In the genomic region with DNA sequence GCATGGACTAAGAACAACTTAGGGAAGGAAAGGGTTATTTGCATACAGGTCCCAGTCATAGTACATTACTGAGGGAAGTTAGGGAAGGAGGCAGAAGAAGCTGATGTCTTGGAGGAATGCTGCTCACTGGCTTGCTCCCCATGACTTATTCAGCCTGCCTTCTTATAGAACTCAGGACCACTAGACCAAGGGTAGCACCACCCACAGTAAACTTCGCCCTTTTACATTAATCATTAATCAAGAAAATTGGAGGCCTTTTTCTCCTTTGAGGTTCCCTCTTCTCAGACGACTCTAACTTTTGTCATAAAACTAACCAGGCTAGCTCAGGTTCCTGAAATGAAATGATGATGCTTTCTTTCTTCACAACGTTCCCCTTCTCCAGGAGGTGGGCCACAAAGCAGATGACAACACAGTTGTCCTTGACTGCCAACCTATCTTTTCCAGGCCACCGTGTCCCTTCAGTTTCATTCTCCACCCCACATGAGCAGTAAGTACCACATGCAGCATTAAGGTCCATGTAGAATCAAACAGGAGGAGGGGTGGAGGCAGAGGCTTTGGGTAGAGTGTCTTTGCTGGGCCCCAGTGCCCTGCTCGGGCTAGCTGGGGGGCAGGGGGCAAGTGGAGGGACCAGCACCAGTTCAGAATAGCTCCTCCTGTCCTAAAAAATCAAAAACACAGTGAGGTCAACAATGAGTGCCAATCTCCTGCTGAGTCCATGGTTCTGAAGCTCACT, we compare ENCODE assay signal across 32 mouse cellular contexts. TPM values are rescaled to one million over a fixed set of nuclear protein-coding genes. Genes with fewer than 3 reads are reported as not detected.
DNase-seq lines count a peak whose midpoint lies in the region; ATAC-seq and TF ChIP-seq lines count a peak whose summit lies in the region.
"Had no signal": no experiment of that assay in that cellular context is flagged by ENCODE, and none has a peak within 500 bp of the region (broad histone marks: within the 10 kb centered on the region; RNA-seq: fewer than 3 reads in every experiment).

No protein-coding gene starts in this region.

- H3K36me3 ChIP-seq in heart, embryonic 10.5 days: no peaks in the 10 kb centered on the region
- no peaks in the 10 kb centered on the region for H3K36me3 ChIP-seq in heart, embryonic 11.5 days (ENCODE audit: control insufficient read depth, insufficient read depth, low read length)
- no peaks in the 10 kb centered on the region for H3K36me3 ChIP-seq in liver, adult 2 months (ENCODE audit: control insufficient read depth, insufficient read depth, low read length)
- no peaks in the 10 kb centered on the region for H3K36me3 ChIP-seq in stomach, embryonic 16.5 days (ENCODE audit: control insufficient read depth, insufficient read depth, low read length)
- H3K36me3 ChIP-seq in stomach, postnatal 0 days (ENCODE audit: control insufficient read depth, insufficient read depth, low read length): no peaks in the 10 kb centered on the region
- H3K36me3 ChIP-seq: embryonic facial prominence, embryonic 12.5 days; embryonic facial prominence, embryonic 15.5 days; G1E; hindbrain, embryonic 10.5 days; hindbrain, embryonic 13.5 days had no signal

- no peak for ATAC-seq in heart, embryonic 11.5 days (replicated peaks; ENCODE audit: insufficient number of reproducible peaks, low FRiP score, low TSS enrichment)
- no peak for ATAC-seq in stomach, embryonic 16.5 days (ENCODE audit: insufficient read depth, low FRiP score)
- ATAC-seq in stomach, postnatal 0 days (ENCODE audit: low FRiP score, low TSS enrichment): no peak
- ATAC-seq: forebrain, embryonic 14.5 days; forebrain, postnatal 0 days; hindbrain, embryonic 16.5 days; Patski had no signal

- no peaks in the 10 kb centered on the region for H3K79me2 ChIP-seq in liver, adult 2 months (ENCODE audit: control insufficient read depth, insufficient read depth, low read length)

- no peak overlapping the region for H3K27ac ChIP-seq in heart, embryonic 10.5 days
- H3K27ac ChIP-seq in heart, embryonic 11.5 days (ENCODE audit: low read depth, low read length): no peak overlapping the region
- peak overlapping the region; percentile 80 for H3K27ac ChIP-seq in liver, adult 2 months (replicated peaks; ENCODE audit: insufficient read depth, low read depth, low read length)
- peak overlapping the region; percentile 7; the same call in 1 of the 2 replicates for H3K27ac ChIP-seq in stomach, embryonic 16.5 days (ENCODE audit: low read length)
- H3K27ac ChIP-seq in stomach, postnatal 0 days (replicated peaks): no peak overlapping the region
- H3K27ac ChIP-seq: embryonic facial prominence, embryonic 12.5 days; embryonic facial prominence, embryonic 15.5 days; gastrocnemius, adult 2 months; hindbrain, embryonic 10.5 days; hindbrain, embryonic 13.5 days had no signal

- no peak overlapping the region for H3K4me2 ChIP-seq in heart, embryonic 11.5 days
- H3K4me2 ChIP-seq in stomach, embryonic 16.5 days (ENCODE audit: low read depth, low read length): no peak overlapping the region
- H3K4me2 ChIP-seq in stomach, postnatal 0 days (replicated peaks; ENCODE audit: low read depth): no peak overlapping the region
- H3K4me2 ChIP-seq: embryonic facial prominence, embryonic 12.5 days; embryonic facial prominence, embryonic 15.5 days; hindbrain, embryonic 13.5 days had no signal

- TF ChIP-seq EP300 in stomach, postnatal 0 days (optimal IDR thresholded peaks at IDR 0.05): no peak

- peak; percentile 57 for DNase-seq in heart, embryonic 10.5 days (ENCODE audit: low spot score)
- DNase-seq in liver, adult 2 months (ENCODE audit: extremely low read depth, low read depth, low spot score): peak; percentile 68
- DNase-seq in liver: no peak
- DNase-seq in stomach, postnatal 0 days (ENCODE audit: low spot score): no peak
- DNase-seq in lung, postnatal 36 days: no peak
- DNase-seq: adrenal gland, postnatal 10 days; adrenal gland, postnatal 36 days; B cell, adult 2 months; cerebellum, adult 2 months; cerebellum, adult 9-11 months; cerebellum, postnatal 25 days; forebrain, postnatal 0 days; gastrocnemius, adult 2 months; gastrocnemius, postnatal 14 days; heart, adult 18-20 months; heart, postnatal 36 days had no signal

- TF ChIP-seq POLR2A in liver, adult 2 months (IDR thresholded peaks at IDR 0.05; ENCODE audit: extremely low read depth, insufficient read depth, low read length): no peak

- WGBS in heart, embryonic 10.5 days: 78% methylated on average over 5 of the region's 5 CpGs
- WGBS in heart, embryonic 11.5 days (ENCODE audit: insufficient replicate concordance): 64% methylated on average over 5 of the region's 5 CpGs
- WGBS in liver, adult 2 months: 19% methylated on average over 5 of the region's 5 CpGs
- WGBS in stomach, embryonic 16.5 days: 68% methylated on average over 5 of the region's 5 CpGs
- 65% methylated on average over 5 of the region's 5 CpGs for WGBS in stomach, postnatal 0 days

- H3K9ac ChIP-seq in heart, embryonic 11.5 days (ENCODE audit: low read depth, low read length): no peak overlapping the region
- H3K9ac ChIP-seq in liver, adult 2 months (ENCODE audit: low read depth, low read length): peak overlapping the region; percentile 48; the same call in 1 of the 2 replicates
- no peak overlapping the region for H3K9ac ChIP-seq in stomach, embryonic 16.5 days (ENCODE audit: low read length)
- H3K9ac ChIP-seq in stomach, postnatal 0 days (ENCODE audit: low read length): no peak overlapping the region
- H3K9ac ChIP-seq: embryonic facial prominence, embryonic 12.5 days; embryonic facial prominence, embryonic 15.5 days; forebrain, postnatal 0 days; hindbrain, embryonic 13.5 days had no signal

- H3K4me3 ChIP-seq in heart, embryonic 10.5 days: no peak overlapping the region
- no peak overlapping the region for H3K4me3 ChIP-seq in heart, embryonic 11.5 days (ENCODE audit: low read depth, low read length)
- no peak overlapping the region; the same call in 1 of the 2 replicates for H3K4me3 ChIP-seq in liver, adult 2 months (ENCODE audit: insufficient read depth, low read depth, low read length)
- H3K4me3 ChIP-seq in stomach, embryonic 16.5 days (replicated peaks; ENCODE audit: low read length): no peak overlapping the region
- H3K4me3 ChIP-seq in stomach, postnatal 0 days (ENCODE audit: low read depth, low read length): no peak overlapping the region
- H3K4me3 ChIP-seq: embryonic facial prominence, embryonic 12.5 days; embryonic facial prominence, embryonic 15.5 days; gastrocnemius, adult 2 months; hindbrain, embryonic 10.5 days; hindbrain, embryonic 13.5 days had no signal

- H3K9me3 ChIP-seq in heart, embryonic 10.5 days: no peaks in the 10 kb centered on the region
- no peaks in the 10 kb centered on the region for H3K9me3 ChIP-seq in heart, embryonic 11.5 days (replicated peaks; ENCODE audit: control insufficient read depth, low read length)
- H3K9me3 ChIP-seq in stomach, embryonic 16.5 days (replicated peaks; ENCODE audit: control insufficient read depth, low read length): no peaks in the 10 kb centered on the region
- no peaks in the 10 kb centered on the region for H3K9me3 ChIP-seq in stomach, postnatal 0 days (ENCODE audit: control insufficient read depth, low read length)
- H3K9me3 ChIP-seq: embryonic facial prominence, embryonic 12.5 days; embryonic facial prominence, embryonic 15.5 days; G1E; hindbrain, embryonic 10.5 days; hindbrain, embryonic 13.5 days had no signal

- no peaks in the 10 kb centered on the region for H3K4me1 ChIP-seq in heart, embryonic 10.5 days
- H3K4me1 ChIP-seq in heart, embryonic 11.5 days (ENCODE audit: control insufficient read depth, insufficient read depth, low read length): no peaks in the 10 kb centered on the region
- H3K4me1 ChIP-seq in liver, adult 2 months (ENCODE audit: control insufficient read depth, insufficient read depth, low read length): peaks cover 9% of the 10 kb centered on the region
- no peaks in the 10 kb centered on the region for H3K4me1 ChIP-seq in stomach, embryonic 16.5 days (ENCODE audit: control insufficient read depth, insufficient read depth, low read length)
- no peaks in the 10 kb centered on the region for H3K4me1 ChIP-seq in stomach, postnatal 0 days (replicated peaks; ENCODE audit: control insufficient read depth, insufficient read depth)
- H3K4me1 ChIP-seq: embryonic facial prominence, embryonic 12.5 days; embryonic facial prominence, embryonic 15.5 days; hindbrain, embryonic 13.5 days had no signal

- TF ChIP-seq CTCF in liver, adult 2 months (IDR thresholded peaks at IDR 0.05; ENCODE audit: low read depth, low read length): no peak
- no peak for TF ChIP-seq CTCF in stomach, postnatal 0 days (IDR thresholded peaks at IDR 0.05; ENCODE audit: low read depth)

- H3K27me3 ChIP-seq in heart, embryonic 10.5 days (ENCODE audit: insufficient read depth, poor library complexity, severe bottlenecking): peaks cover 4% of the 10 kb centered on the region; the same call in 1 of the 2 replicates
- peaks cover 2% of the 10 kb centered on the region; the same call in 1 of the 2 replicates for H3K27me3 ChIP-seq in heart, embryonic 11.5 days (ENCODE audit: control insufficient read depth, insufficient read depth, low read length)
- no peaks in the 10 kb centered on the region for H3K27me3 ChIP-seq in liver, adult 2 months (ENCODE audit: control insufficient read depth, insufficient read depth, low read length)
- no peaks in the 10 kb centered on the region for H3K27me3 ChIP-seq in stomach, embryonic 16.5 days (ENCODE audit: control insufficient read depth, insufficient read depth, low read length)
- H3K27me3 ChIP-seq in stomach, postnatal 0 days (ENCODE audit: control insufficient read depth, insufficient read depth, low read length): no peaks in the 10 kb centered on the region
- H3K27me3 ChIP-seq: CH12.LX; embryonic facial prominence, embryonic 12.5 days; embryonic facial prominence, embryonic 15.5 days; hindbrain, embryonic 13.5 days had no signal

RNA-seq across cellular contexts. Expression of a gene that starts 25.6 kb away (rescaled TPM):
- 9.6 and 9.9 TPM in 2 replicates for polyA plus RNA-seq in heart, embryonic 10.5 days (2016; fragmentation: Nextera tagmentation; extraction: Ambion mirVana)
- 12.3 and 16.1 TPM in 2 replicates for polyA plus RNA-seq in heart, embryonic 11.5 days (2014; fragmentation: Nextera tagmentation; extraction: Ambion mirVana)
- total RNA-seq in liver, adult 2 months (2014; rRNA removed): 17.1 and 22.6 TPM in 2 replicates
- polyA plus RNA-seq in liver, adult 2 months (2012; rRNA removed): 13.3 and 16.1 TPM in 2 replicates
- polyA plus RNA-seq in stomach, embryonic 16.5 days (2015; fragmentation: Nextera tagmentation; extraction: Ambion mirVana): 6.8 and 8.1 TPM in 2 replicates
- 4.6 and 4.7 TPM in 2 replicates for polyA plus RNA-seq in stomach, postnatal 0 days (2015; fragmentation: Nextera tagmentation; extraction: Ambion mirVana)

RNA-seq across cellular contexts. Expression of a gene that starts 45.7 kb away (rescaled TPM):
- 0.44 TPM in 1 of 2 replicates, not detected in the other for polyA plus RNA-seq in heart, embryonic 10.5 days (2016; fragmentation: Nextera tagmentation; extraction: Ambion mirVana)
- polyA plus RNA-seq in heart, embryonic 11.5 days (2014; fragmentation: Nextera tagmentation; extraction: Ambion mirVana): not detected in 2 replicates
- under 0.01 and 0.13 TPM in 2 replicates for total RNA-seq in liver, adult 2 months (2014; rRNA removed)
- polyA plus RNA-seq in liver, adult 2 months (2012; rRNA removed): not detected in 2 replicates
- polyA plus RNA-seq in stomach, embryonic 16.5 days (2015; fragmentation: Nextera tagmentation; extraction: Ambion mirVana): 0.37 and 0.40 TPM in 2 replicates
- 0.08 and 0.21 TPM in 2 replicates for polyA plus RNA-seq in stomach, postnatal 0 days (2015; fragmentation: Nextera tagmentation; extraction: Ambion mirVana)
- total RNA-seq: adrenal gland, adult 18-20 months; adrenal gland, postnatal 36 days; common myeloid progenitor, adult 5-6 weeks; gastrocnemius, adult 2 months; gastrocnemius, postnatal 4 days; heart, adult 18-20 months; heart, postnatal 36 days had no signal
- polyA plus RNA-seq: G1E; heart, embryonic 14.5 days; heart, postnatal 0 days; Patski had no signal

Comparison
In these comparisons a context has a peak if more than half of its experiments do, and no peak if none do; other contexts are left out.
1. DNase-seq: peak in heart, embryonic 10.5 days (single experiment) and liver, adult 2 months (single experiment); none in liver (single experiment), stomach, postnatal 0 days (single experiment) and lung, postnatal 36 days (single experiment).
2. H3K27ac ChIP-seq: peak in liver, adult 2 months (single experiment) and stomach, embryonic 16.5 days (single experiment); none in heart, embryonic 10.5 days (single experiment), heart, embryonic 11.5 days (single experiment) and stomach, postnatal 0 days (single experiment).